Mouse (Mus musculus) heart, adult 2 months (tissue): Measurements from ENCODE around the gene Npr3.

ENCODE experiments used
- CTCF ChIP-seq: fragments of 200-600 bp; IDR thresholded peaks from 2 replicates; pipeline ENCODE4 v1.8.1; 2022; ENCODE audit warnings: antibody characterized with exemption, mild to moderate bottlenecking, moderate library complexity
- EP300 ChIP-seq: fragments of 200-500 bp; IDR thresholded peaks from 2 replicates; pipeline ENCODE4 v1.6.1; 2011; ENCODE audit warnings: low read depth, low read length, control low read depth; ENCODE audit not compliant: insufficient read depth
- POLR2A ChIP-seq: fragments of 200-500 bp; IDR thresholded peaks from 2 replicates; pipeline ENCODE4 v1.6.1; 2011; ENCODE audit warnings: mild to moderate bottlenecking, low read depth, low read length, control low read depth; ENCODE audit not compliant: insufficient read depth

GRCm38 (mm10) chr15:11794632-11795031, 112.5 kb downstream of the Npr3 start:
- TF ChIP-seq CTCF (no peak), POLR2A (no peak), EP300 (no peak)
